Mouse (Mus musculus) sigmoid colon, adult 10 weeks (tissue): ENCODE measurements around the gene Gbx2. TPM values are rescaled to one million over a fixed set of nuclear protein-coding genes. Genes with fewer than 3 reads are reported as not detected.

Experiments
- polyA plus RNA-seq: library from polyadenylated mRNA; stranded (reverse); fragments of 350-450 nt; fragmentation: Illumina TruSeq; extraction: RNeasy Lipid Tissue Mini Kit (QIAGEN cat#74804); gene quantifications from one replicate; pipeline ENCODE4 v1.2.3, GENCODE M21; 2014; ENCODE audit warnings: low read depth, low replicate concordance

Gene Gbx2
- not detected for polyA plus RNA-seq

DNA sequence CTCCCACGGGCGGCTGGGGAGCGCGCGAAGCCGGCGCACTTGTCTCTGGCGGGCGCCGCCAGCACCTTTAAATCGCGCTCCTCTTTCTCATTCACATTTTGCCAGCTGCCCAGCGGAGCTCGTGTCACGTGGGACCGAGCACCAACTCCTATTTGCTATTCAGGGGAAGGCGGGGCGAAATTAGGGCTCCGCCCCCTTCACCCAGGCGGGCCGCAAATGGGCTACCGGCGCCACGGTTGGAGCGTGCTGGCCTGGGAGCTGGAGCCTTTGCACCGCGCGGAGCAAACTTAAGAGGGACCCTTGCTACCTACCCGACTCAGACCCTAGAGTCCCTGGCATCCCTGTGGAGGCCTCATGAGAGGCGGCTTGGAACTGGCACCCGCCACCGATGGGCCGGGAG, at the start of gene Gbx2:
Gbx2 (minus strand) TSS at position 60 of the 400 bp plus-strand sequence.

Other genes starting within 250 kb of the Gbx2 start
- gene Asb18, start 83.5 kb upstream of the Gbx2 start, polyA plus RNA-seq: not detected
- gene Iqca, start 222.2 kb upstream of the Gbx2 start, polyA plus RNA-seq: not detected